Mouse (Mus musculus) cerebellum, postnatal 14 days (tissue): Measurements from ENCODE around the gene Hoxb8.

Source experiments
- DNase-seq, 2 experiments: peaks; one replicate each; pipeline ENCODE4 v3.0.0; 2021; ENCODE audit warnings: mixed read lengths in 2 of 2

The Hoxb8 gene

DNA sequence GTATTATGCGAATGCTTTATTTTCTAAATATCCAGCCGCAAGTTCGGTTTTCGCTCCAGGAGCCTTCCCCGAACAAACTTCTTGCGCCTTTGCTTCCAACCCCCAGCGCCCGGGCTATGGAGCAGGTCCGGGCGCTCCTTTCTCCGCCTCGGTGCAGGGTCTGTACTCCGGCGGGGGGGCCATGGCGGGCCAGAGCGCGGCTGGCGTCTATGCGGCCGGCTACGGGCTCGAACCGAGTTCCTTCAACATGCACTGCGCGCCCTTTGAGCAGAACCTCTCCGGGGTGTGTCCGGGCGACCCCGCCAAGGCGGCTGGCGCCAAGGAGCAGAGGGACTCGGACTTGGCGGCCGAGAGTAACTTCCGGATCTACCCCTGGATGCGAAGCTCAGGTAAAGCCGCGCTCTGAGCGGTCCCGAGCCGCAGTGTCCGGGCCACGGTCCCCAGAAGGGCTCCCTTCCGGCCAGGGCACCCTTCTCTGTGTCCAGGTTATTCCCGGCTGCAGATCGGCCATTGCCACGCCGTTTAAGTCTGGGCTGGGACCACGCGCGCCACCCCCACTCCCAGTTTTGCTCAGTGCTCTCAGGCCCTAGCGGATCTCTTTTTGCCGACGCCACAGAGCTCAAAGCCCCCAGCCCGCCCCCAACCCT, 5.2 kb downstream of the Hoxb8 start:
- DNase-seq: no peak

DNA sequence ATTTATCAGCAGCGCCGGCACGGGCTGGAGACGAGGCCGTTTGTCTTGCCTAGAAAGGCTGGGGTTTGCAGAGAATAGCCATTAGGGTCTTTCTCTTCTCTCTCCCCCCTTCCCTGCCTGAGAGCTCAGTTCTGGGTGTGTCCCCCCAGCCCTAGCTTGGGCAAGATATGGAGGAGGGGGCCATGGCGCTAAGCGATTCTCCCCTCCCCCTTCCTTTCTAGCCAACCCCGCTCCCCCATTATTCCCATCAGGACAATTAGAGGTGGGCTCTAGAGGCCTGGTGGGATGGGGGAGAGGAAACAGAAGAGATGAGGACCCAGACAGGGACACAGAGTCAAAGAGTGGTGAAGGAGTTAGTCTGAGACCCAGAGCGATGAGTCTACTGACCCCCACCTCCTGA, 5.7 kb downstream of the Hoxb8 start:
- DNase-seq: no peak

DNA sequence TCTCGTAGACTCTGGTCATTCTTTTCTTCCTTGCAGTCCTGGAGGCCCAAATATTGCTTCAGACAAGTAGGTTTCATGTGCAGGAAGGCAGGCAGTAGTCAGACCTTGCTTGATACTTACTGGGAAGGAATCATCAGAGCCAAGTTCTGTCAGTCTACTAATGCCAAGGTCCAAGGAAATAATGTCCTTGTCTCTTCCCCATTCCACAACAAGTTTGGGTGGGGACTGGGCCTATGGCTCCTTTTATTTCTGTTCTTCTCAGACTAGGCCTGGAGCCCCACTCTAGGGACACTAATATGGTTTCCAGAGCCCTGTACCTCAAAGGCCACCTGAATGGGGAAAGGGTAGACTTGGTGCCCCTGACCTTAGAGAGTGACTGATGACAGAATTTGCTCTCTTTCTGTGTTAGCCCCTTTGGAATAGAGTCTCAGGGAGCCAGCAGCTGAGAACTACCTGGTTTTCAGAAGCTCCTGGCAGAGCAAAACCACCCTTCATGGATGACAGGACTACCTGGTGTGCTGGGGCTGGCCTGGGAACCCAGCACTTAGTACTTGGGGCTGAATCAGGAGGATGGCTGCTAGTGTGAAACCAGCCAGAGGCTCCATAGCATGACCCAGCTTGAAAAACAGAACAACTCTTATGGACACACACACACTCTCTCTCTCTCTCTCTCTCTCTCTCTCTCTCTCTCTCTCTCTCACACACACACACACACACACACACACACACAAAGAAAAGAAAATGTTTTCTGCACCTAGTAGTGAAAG, 6.9 kb downstream of the Hoxb8 start:
- DNase-seq: no peak

DNA sequence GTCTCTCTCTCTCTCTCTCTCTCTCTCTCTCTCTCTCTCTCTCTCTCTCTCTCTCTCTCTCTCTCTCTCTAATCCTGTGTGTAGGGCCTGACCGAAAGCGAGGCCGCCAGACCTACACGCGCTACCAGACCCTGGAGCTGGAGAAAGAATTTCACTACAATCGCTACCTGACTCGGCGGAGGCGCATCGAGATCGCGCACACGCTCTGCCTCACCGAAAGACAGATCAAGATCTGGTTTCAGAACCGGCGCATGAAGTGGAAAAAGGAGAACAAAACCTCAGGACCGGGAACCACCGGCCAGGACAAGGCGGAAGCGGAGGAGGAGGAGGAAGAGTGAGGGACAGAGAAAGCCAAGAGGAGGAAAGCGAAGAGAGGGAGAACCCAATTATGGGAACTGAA, 7.6 kb downstream of the Hoxb8 start:
- no peak for DNase-seq

DNA sequence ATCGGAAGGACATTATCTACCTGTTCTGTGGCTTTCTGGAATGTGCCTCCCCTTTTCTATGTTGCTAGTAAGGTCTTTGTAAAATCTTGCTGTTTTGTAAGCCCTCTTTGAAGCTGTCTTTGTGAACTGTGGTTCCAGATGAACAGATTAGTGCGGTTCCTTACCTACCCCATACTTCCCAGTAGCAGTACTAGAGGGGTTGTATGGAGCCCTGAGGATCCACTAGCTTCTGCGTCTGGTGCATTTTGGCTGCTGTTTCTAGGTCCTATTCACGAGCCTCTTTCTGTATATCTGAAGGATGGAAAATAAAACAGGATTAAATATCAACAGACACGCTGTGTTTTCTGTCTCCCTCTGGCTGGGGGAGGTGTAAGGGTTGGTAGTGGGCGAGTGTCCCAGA, 8.1 kb downstream of the Hoxb8 start:
- DNase-seq: no peak

DNA sequence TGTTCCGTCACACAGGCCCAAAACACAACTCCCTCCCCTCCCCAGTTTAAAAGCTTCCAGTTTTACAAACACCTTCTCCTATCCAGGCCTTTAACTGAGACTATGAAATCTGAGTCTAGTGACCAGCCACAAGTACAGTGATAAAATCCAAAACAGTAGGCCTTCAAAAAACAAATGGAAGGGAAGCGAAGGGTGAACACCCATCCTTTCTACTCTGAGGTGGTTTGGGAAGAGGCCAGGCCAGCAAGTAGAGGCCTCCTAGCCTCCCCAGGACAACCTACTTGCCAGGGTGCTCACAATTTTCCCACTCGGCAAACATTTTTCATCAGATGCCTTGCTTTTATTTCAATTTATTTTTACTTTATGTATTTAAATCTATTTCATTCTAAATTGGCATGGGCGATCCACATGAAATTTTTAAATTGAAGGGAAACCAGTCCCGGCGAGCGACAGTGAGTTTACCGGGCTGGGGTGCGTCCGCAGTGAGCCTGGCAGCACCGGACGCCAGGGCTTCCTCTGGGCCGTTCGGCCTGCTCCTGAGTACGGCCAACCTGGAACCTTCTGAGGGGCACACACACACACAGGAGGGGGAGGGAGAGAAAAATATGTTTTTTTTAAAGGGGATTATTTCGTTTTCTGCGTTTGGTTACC, 9.1 kb downstream of the Hoxb8 start:
- DNase-seq: no peak

DNA sequence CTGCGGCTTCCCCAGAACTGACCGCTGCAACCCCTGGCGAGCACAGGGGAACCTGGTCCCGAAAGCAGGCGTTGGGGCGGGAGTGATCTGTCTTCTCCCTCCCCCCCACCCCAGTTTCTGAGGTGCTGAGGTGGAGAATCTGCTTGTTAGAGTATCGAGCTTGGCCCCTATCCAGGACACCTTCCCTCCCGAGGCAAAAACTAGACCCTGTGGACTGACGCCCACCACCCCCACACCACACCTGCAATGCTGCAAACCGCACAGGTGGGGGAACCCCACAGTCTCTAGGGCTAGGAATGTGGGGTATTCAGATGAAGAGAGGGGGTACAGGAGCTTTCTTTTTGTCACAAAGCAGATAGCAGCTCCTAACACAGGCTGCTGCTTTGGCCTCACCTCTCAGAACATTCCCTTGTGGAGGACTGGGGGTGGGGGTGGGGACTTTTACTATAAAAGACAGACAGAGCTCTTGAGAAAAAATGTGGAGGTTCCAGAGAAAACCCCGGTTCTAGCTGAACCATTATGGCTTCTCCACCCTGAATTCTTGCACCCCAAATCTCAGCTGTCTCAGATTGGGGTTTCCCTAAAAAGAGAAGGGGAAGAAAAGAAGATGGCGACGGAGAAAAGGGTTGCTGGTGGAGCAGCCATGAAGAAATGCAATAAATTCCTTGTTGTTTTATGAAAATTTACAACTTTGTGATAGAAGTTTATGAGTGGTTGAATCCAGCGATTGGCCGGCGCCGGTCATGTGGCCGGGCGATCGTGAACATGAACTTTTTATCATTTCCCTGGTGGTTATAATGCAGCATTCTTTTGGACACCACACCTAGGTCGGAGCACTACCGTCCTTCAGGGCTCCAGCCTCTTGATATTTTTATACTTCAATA, 10.2 kb downstream of the Hoxb8 start, which contains the start of gene Hoxb6:
Gene Hoxb6 (plus strand): TSS at position 796 of the 884 bp plus-strand sequence.
- no peak for DNase-seq

DNA sequence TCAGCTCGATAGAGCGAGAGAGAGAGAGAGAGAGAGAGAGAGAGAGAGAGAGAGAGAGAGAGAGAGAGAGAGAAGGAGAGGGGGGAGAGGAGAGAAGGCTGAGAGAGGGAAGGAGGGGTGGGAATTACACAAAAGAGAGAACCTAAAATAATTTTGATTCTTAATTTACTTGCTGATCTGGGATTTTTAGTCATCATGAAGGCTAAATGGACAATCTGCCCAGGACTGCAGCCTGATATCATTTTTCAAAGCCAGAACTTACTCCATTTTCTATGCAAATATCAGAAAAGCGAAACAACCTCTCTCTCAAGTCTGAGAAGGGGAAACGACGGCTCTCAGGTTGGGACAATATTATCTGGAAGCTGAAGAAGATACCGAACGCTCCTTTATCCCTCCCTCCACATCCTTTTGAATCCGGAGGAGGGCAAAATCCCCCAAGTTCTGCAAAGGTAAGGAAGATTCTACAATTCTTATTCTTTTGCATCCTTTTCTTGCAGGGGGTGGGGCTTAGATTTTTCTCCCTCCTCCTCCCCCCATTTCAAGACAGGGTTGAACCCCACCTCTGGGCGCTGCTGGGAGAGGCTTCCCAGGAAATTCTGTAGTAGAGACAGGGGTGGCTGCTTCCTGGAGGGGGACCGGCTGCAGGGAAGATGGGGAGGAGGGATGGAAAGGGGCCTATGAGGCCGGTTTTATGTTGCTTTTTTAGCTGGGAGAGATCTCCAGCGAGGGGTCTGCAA, 11.0 kb downstream of the Hoxb8 start:
- DNase-seq: no peak

DNA sequence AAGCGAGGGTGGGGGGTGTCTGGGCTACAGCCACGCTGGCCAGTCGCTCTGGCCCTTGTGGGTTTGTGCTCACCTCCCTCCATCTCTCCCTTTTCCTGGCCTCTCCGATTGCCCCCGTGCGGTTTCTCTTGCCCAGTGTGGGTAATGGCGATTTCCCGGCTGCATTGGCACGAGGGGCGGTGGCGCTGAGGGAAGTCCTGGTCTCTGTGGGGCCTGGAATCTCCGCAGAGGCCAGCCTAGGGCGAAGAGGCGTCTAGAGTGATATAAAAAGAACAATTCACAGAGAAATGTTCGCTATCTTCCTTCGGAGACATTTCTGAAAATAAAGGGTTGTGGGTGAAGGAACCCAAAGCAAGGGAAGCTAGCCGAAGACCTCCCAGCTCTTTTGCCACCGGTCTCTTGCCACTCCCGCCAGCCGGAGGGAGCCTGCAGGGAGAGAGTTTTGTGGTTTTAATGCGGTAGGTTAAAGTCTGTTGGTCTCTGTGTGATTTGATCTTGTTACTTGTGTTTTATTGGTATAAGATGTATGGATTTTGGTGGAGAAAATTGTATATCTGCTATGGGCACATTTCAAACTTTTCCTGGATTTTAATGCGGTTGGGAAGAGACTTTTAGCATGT, 11.7 kb downstream of the Hoxb8 start:
- no peak for DNase-seq

DNA sequence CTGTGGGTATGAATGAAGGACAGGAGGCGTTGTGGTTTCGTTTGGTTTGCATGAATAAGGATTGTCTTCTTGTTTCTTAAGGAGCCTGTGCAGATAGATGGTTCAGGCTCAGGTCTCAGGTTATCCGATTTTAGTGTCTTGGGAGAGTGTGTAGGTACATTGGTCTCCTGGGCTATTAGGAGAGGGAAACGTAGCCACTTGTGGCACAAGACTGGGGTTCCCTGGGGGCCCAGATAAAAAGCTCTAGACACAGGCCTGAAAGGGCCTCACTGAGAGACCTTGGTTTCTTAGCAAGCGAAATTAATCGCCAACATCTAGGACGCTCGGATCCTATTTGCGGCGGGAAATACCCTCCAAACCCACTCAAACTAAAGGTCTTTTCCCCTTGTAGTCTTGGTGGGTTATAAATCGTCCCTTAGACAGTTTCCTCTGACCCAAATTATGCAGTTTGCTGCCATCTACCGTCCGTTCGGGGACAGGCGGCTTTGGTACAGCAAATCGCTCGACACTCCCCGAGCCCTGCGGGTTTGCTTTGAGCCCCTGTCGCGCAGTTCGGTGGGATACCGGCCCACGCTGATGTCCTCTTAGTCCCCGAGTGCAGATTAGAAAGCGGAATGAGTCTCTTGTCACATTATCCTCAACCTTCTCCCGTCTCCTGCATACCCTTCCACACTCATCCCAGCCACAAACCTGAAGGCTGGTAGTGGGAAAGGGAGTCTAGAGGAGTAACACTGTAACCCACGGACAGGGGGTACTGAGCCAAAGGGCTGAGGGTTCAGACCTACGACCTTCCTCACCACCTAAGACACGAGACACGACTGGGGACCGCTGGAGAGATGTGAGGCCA, 12.8 kb downstream of the Hoxb8 start:
- DNase-seq: peak; percentile 78 to 83

DNA sequence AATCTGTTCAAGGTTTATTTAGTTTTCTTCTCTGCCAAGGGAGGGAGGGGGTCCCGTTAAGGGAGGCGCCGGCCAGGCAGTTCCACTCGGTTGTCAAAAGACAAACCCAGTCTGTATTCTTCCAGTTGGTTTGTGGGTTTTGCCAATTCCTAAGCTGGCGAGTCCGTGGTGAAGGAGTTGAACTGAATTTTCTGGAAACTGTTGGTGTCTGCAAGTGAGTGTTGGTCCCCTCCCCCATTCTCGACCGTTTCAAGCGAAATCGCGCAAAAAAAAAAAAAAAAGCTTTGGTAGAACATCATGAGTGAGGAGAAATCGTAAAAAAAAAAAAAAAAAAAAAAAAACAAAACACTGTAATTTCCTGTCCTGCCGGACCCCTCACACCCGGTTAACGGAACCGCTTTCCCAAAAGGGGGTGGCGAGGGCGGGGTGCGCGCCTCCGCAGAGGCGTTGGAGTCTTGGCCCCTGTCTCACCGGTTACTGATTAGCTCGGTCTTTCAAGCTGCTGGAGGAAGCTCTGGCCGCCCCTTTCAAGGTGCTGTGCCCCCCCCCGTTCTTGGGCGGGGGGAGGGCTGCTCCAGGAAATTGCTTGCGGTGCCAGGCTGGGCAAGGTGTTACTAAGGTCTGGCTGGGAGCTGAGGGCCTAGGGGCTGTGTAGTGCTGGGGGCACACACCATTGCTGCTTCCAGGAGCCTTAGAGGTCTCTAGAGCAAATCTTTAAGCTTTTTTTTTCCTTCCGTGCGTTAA, 13.6 kb downstream of the Hoxb8 start:
- no peak for DNase-seq

DNA sequence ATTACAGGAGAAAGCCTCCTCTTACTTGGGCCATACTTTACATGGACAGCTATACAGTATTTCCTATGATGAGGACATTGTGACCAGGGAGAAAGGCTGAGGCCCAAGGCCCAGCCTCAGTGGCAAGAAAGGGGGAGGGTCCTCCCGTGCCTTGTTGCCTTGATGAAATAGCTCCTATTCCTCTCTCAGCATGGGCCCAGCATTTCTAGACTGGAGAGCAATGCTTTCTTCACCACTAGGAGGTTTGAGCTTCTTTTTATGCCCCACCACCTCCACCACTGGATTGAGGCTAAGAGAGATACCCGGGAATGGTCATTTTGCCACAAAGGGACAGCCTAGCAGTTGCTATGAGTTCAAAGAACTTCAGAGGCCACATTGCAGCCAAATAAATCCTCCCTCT, 15.3 kb downstream of the Hoxb8 start:
- no peak for DNase-seq

DNA sequence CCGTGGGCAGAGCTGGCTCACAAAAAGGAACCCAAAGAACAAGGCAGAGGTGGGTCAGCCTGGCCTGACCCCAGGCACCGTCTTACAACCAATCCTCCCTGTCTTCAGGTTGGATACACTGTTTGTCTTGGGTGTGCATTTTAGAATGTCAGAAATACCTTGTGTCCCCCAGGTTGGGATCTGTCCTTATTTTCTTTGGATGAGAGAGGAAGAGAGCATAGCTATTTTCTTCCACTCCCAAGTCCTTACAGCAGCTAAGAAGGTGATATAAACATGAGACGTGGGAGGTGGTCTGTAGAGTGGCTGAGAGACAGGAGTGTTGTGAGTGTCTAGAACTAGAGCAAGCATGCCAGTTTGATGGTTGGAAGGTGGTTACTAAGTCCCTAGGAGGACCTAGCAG, 15.7 kb downstream of the Hoxb8 start:
- no peak for DNase-seq

DNA sequence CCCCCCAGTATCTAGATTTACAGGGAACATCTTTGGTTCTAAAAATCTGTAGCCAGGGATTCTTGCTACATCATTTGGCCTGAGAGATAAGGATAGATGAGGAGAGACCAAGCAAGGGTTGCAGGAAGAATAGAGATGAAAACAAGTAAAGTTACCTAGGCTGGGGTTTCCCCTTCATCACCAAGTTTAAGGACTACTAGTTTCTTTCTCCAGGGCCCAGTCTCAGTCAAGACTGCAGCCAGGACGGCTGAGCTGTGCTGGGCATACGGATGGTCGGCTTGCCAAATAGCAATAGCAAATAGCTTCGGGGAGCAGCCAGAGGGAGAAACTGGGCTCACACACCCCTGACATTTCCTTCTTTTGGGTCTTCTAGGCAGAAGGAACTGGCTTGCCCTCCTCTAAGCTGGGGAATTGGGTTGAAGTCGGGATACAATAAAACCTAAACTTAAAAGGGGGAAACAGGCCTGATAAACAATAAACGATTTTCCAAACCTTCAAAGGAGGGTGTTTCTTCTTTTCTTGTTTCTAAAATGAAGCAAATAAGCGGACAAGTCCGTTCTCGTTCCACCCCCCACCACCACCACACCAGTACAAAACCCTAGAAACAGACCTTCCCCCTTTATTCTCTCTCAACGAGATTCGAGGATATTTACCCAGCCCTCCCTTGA, 16.4 kb downstream of the Hoxb8 start:
- DNase-seq: no peak

DNA sequence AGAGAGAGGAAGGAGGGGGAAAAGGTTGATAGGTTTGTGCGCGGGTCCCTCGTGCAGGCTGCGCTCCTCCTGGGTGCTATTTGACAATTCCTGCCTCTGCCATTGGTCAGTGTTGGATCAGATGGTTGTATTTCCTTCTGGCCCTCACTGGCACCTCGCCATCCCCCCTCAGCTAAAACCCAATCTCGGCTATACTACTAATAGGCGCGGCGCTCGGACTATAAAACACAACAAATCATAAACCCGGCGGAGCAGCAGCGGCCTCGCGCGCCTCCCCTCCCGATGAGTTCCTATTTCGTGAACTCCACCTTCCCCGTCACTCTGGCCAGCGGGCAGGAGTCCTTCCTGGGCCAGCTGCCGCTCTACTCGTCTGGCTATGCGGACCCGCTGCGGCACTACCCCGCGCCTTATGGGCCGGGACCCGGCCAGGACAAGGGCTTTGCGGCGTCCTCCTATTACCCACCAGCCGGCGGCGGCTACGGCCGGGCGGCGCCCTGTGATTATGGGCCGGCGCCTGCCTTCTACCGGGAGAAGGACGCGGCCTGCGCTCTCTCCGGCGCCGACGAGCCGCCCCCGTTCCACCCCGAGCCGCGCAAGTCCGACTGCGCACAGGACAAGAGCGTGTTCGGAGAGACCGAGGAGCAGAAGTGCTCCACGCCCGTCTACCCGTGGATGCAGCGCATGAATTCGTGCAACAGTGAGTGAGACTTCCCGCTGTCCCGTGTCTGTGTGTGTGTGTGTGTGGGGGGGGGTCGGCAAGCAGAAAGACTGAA, 17.4 kb downstream of the Hoxb8 start:
- DNase-seq: no peak

DNA sequence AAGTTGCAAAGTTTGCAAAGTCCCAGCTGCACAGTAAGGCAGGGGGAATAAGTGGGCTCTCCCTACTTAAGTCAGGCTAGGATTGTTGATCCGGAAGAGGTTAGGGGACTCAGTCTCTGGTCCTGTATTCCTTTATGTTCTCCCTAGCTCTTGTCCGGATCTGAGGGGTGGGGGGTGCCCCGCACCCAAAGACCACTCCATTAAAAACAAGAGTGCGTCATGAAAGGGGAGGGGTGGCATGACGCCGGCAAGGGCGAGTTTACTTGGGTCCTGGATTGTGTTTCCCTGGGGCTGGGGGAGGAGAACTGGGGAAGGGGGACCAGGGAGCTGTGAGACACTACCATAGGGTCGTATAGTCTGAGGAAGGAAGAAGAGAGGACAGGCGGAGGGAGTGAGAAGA, 18.1 kb downstream of the Hoxb8 start:
- DNase-seq: no peak

DNA sequence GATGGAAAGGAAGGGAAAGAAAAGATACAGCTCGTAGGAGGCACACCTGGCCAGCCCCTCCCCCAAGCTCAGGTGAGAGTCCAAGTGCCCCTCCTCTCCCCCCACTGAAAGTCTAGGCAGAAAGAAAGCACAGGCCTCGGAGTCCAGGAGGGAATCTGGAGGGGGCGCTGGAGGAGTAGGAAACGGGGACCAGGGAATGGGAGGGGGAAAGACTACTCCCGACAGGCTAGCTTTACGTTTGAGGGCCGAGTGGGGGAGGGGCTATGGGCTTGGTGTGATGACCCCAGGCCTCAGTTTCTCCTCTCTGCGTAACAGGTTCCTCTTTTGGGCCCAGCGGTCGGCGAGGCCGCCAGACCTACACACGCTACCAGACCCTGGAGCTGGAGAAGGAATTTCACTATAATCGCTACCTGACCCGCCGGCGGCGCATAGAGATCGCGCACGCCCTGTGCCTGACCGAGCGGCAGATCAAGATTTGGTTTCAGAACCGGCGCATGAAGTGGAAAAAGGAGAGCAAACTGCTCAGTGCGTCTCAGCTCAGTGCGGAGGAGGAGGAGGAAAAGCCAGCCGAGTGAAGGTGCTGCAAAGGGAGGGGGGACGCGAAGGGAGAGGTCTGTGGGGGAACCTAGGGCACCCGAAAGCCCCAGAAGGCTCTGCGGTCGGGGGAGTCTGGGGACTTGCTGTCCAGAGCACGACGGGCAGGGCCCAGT, 18.8 kb downstream of the Hoxb8 start:
- DNase-seq: no peak

DNA sequence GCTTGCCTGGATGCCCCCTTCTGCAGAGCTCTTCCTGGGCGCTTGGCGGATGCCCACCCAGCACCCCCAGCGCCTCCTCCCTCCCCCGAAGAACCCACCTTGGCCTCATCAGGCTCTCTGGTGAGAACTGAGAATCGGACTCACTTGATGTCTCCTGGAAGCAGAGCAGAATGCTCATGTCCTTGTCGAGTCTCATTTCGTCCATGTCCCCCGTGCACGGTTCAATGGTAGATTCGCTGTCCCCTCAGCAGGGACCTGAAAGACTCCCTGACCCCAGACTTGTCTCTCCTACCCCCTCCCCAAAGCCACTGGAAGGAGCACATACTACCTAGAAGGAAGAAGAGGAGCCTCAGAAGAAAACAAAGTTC, 19.3 kb downstream of the Hoxb8 start:
- no peak for DNase-seq
